Mouse (Mus musculus) lung, adult 2 months (tissue): ENCODE measurements around the gene Gm28308.

Source experiments
- CTCF ChIP-seq: fragments of 200-500 bp; IDR thresholded peaks from 2 replicates; pipeline ENCODE4 v1.5.1; 2011; ENCODE audit warnings: mild to moderate bottlenecking, low read length, control low read depth; ENCODE audit not compliant: insufficient read depth
- POLR2A ChIP-seq: fragments of 200-500 bp; IDR thresholded peaks from 2 replicates; pipeline ENCODE4 v1.6.1; 2011; ENCODE audit warnings: low read depth, mild to moderate bottlenecking, control low read depth, low read length, borderline replicate concordance; ENCODE audit errors: extremely low read depth

GRCm38 (mm10) chr6:52240389-52241000 lies 27.4 kb upstream of the Gm28308 start, which contains the start of gene Hoxa10:
- TF ChIP-seq POLR2A (no peak), CTCF (peak; percentile 61)
